Mouse (Mus musculus) forebrain, embryonic 11.5 days (tissue): ENCODE data around the gene Pcdh17. TPM values are rescaled to one million over a fixed set of nuclear protein-coding genes. Genes with fewer than 3 reads are reported as not detected.

ENCODE experiments used
- ATAC-seq: fragments of 200-750 bp; cut with Nextera tagmentation; replicated peaks from 2 replicates; pipeline ENCODE4 v1.8.0; 2017; ENCODE audit warnings: moderate TSS enrichment; ENCODE audit not compliant: low FRiP score
- DNase-seq: peaks from one replicate; pipeline ENCODE4 v3.0.0-alpha.2; 2017; ENCODE audit warnings: low spot score
- H3K27ac ChIP-seq: fragments of 300-500 bp; sonication (generic); 2 replicates; pipeline ENCODE4 v1.5.1; 2014; ENCODE audit warnings: low read depth, low read length
- H3K27me3 ChIP-seq: fragments of 300-500 bp; sonication (generic); 2 replicates; pipeline ENCODE4 v1.6.1; 2014; ENCODE audit warnings: mild to moderate bottlenecking, low read length, mixed read lengths; ENCODE audit not compliant: control insufficient read depth, insufficient read depth
- H3K36me3 ChIP-seq: fragments of 300-500 bp; sonication (generic); 2 replicates; pipeline ENCODE4 v1.6.1; 2014; ENCODE audit warnings: mild to moderate bottlenecking, low read length, moderate library complexity, mixed read lengths; ENCODE audit not compliant: control insufficient read depth, insufficient read depth
- H3K4me1 ChIP-seq: fragments of 300-500 bp; sonication (generic); replicated peaks from 2 replicates; pipeline ENCODE4 v1.6.1; 2014; ENCODE audit warnings: low read length, mixed read lengths; ENCODE audit not compliant: control insufficient read depth, insufficient read depth
- H3K4me2 ChIP-seq: fragments of 300-500 bp; sonication (generic); 2 replicates; pipeline ENCODE4 v1.6.1; 2014; ENCODE audit warnings: low read depth, mild to moderate bottlenecking, low read length, moderate library complexity, mixed read lengths; ENCODE audit not compliant: severe bottlenecking
- H3K4me3 ChIP-seq: fragments of 300-500 bp; sonication (generic); 2 replicates; pipeline ENCODE4 v1.5.1; 2014; ENCODE audit warnings: low read depth, low read length
- H3K9ac ChIP-seq: fragments of 300-500 bp; sonication (generic); 2 replicates; pipeline ENCODE4 v1.6.1; 2014; ENCODE audit warnings: low read length
- H3K9me3 ChIP-seq: fragments of 300-500 bp; sonication (generic); 2 replicates; pipeline ENCODE4 v1.6.1; 2016; ENCODE audit warnings: low read length, mixed read lengths; ENCODE audit not compliant: control insufficient read depth
- WGBS: fragments of 180-500 bp; shearing (Covaris S2); extraction: QIAGEN DNeasy Blood & Tissue Kit; methylation state at CpG from one replicate; pipeline ENCODE4 v1.1.7; 2014; 5-methylcytosine and 5-hydroxymethylcytosine counted together
- polyA plus RNA-seq: library from polyadenylated mRNA; unstranded; fragments of >200 nt; fragmentation: Nextera tagmentation; extraction: Ambion mirVana; gene quantifications from 2 replicates; pipeline ENCODE4 v1.2.1, GENCODE M21; 2014

The Pcdh17 gene
- polyA plus RNA-seq: 7.3 and 8.7 TPM in 2 replicates

DNA sequence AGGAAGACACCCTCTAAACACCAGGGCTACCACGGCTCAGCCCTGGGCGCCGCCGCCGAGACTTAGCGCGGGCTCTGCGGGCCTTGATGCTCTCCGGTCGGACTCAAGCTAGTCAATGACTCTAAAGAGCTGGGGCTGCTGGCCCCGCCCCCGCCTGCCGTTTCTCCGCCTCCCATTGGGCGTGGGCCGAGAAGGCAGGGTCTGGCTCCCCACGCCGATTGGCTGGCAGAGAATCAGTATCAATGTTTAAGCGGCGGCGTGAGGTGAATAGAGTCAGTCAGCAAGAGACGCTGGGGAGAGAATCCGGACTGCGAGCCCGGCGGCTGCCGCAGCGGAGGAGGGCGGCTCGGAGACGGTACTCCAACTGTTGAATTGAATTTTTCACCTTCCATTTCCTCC lies at the start of gene Pcdh17:
Gene Pcdh17, plus strand, starts transcription at position 276 of the 399 bp plus-strand sequence.
- WGBS: under 1% methylated on average over 31 of the region's 31 CpGs
- Histone ChIP-seq H3K27ac (peak within 1 kb of the TSS; percentile 82), H3K4me1 (peaks cover 4% of the 10 kb centered on the region; the same call in 1 of the 2 replicates), H3K4me2 (peak within 1 kb of the TSS; percentile 94), H3K9ac (peak within 1 kb of the TSS; percentile 64), H3K9me3 (no peaks in the 10 kb centered on the region), H3K36me3 (no peaks in the 10 kb centered on the region), H3K4me3 (peak within 1 kb of the TSS; percentile 54), H3K27me3 (peaks cover 15% of the 10 kb centered on the region)
- DNase-seq (peak; percentile 97), ATAC-seq (peak; percentile 91)

DNA sequence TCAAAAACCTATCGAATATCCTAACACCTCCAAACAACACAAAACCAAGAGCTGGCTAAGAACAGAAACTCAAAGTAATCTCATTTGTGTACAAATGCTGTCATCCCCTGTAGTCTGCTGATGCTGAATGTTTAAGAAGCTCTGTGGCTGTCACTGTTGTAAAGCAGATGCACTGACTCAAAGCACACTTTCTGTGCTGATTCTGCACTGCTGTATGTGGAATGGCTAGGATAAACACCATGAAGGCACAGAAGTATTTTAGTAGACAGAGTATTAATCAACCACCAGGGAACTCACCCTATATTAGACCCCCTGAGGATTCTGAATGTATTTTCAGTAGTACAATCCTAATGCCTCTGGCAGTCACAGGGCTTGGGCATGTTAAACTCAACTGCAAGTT lies 46.2 kb upstream of the Pcdh17 start:
- H3K27me3 ChIP-seq: no peaks in the 10 kb centered on the region
- DNase-seq: no peak
- H3K4me3 ChIP-seq: no peak overlapping the region
- H3K9ac ChIP-seq: no peak overlapping the region
- no peak overlapping the region for H3K4me2 ChIP-seq
- no peaks in the 10 kb centered on the region for H3K36me3 ChIP-seq
- H3K9me3 ChIP-seq: no peaks in the 10 kb centered on the region
- no peaks in the 10 kb centered on the region for H3K4me1 ChIP-seq
- H3K27ac ChIP-seq: no peak overlapping the region
- ATAC-seq: no peak
- 83% methylated on average over 1 of the region's 1 CpGs for WGBS

DNA sequence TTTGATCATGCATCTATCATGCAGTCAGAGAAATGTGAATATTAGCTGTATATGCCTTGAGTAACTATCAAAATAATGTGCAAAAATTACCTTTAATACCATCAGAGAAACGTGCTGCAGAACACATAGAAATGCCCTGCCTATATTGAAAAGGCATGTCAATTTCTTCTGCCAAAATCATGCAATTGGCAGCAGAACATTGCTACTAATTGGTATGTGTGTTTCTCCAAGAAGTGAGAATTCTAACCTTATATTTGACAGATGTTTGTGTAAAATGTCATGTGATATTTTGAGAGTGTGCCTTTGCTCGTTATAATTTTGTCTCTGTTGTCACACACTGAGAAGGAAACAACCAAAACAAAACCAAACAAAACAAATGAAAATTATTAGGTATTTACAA lies 18.6 kb upstream of the Pcdh17 start:
- Histone ChIP-seq H3K9ac (no peak overlapping the region), H3K27me3 (no peaks in the 10 kb centered on the region), H3K4me2 (no peak overlapping the region), H3K4me3 (no peak overlapping the region), H3K27ac (no peak overlapping the region), H3K36me3 (no peaks in the 10 kb centered on the region), H3K9me3 (no peaks in the 10 kb centered on the region), H3K4me1 (no peaks in the 10 kb centered on the region)
- DNase-seq: no peak
- 74% methylated on average over 2 of the region's 2 CpGs for WGBS
- ATAC-seq: no peak

DNA sequence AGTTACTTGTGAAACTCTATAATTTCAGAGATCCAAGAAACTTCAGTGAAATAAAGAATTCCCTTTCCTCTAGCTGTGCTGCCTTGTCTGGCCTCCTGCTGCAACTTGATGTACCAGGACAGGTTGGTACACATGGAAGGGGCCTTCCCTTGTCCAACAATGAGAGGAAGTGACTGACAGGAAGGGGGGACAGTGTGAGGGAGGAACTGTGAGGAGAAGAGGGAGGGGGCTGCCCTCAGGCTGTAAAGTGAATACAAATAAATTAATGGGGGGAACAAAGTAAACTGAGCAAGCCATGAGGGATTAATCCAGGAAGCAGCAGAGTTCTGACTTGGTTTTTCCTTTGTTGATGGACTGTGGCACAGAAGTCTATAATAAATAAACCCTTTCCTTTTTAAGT lies 16.7 kb upstream of the Pcdh17 start:
- H3K27me3 ChIP-seq: no peaks in the 10 kb centered on the region
- no peaks in the 10 kb centered on the region for H3K9me3 ChIP-seq
- DNase-seq (no peak), ATAC-seq (no peak)
- no peak overlapping the region for H3K9ac ChIP-seq
- H3K4me3 ChIP-seq: no peak overlapping the region
- no peaks in the 10 kb centered on the region for H3K36me3 ChIP-seq
- no peaks in the 10 kb centered on the region for H3K4me1 ChIP-seq
- no peak overlapping the region for H3K27ac ChIP-seq
- H3K4me2 ChIP-seq: no peak overlapping the region

DNA sequence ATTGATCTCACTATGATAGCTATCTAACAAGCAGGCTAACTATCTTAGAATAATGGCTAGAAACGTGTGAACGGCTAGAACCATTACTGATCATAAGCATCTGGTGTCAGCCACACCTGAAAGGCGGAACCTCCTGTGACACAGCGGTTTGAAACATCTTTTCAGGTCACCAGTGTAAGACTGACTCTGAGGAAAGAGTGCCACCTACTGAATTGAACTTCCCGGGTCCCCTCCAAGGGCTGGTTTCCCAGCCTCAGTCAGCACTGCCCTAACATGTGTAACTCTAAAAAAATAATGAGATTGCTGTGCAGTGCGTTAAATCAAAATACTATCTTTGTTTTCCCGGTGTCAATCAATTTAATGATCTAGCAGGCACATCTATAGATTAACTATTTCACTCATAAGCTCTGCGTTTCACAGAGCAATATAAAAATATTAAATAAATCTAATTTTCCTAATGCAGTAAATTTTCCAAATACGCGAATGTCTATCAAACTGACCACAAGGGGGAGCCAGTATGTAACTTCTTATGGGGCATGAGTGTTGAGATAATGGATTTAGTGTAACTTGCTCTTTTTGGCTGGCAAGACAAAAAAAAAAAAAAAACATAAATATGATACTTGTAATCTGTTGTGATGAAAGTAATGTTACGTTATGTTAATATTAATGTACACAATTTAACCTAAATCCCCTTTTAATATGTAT lies 5.1 kb upstream of the Pcdh17 start:
- ATAC-seq (peak; percentile 48), DNase-seq (peak; percentile 52)
- Histone ChIP-seq H3K27ac (no peak overlapping the region), H3K9ac (no peak overlapping the region), H3K4me1 (no peaks in the 10 kb centered on the region), H3K36me3 (no peaks in the 10 kb centered on the region), H3K4me2 (no peak overlapping the region), H3K27me3 (no peaks in the 10 kb centered on the region), H3K4me3 (no peak overlapping the region), H3K9me3 (no peaks in the 10 kb centered on the region)
- 29% methylated on average over 11 of the region's 11 CpGs for WGBS

DNA sequence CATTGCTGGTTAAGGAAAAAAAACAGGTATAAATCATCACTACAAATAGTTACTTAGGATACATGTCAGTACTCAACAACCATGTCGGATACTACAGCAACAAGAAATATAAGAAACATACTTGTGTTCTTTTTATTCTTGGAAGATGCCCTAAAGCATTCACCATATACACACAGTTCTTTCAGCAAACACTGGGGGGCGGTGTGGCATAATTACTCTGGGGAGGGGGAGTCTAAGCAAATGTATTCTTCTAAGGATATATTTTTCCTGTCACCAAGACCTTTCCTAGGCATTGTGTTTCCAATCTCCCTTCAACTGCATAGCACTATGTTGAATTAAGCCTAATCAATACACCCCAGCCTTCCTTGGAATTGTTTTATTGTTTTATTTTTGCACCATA lies 2.5 kb upstream of the Pcdh17 start:
- no peaks in the 10 kb centered on the region for H3K4me1 ChIP-seq
- no peak overlapping the region for H3K27ac ChIP-seq
- H3K9me3 ChIP-seq: no peaks in the 10 kb centered on the region
- no peaks in the 10 kb centered on the region for H3K36me3 ChIP-seq
- H3K4me3 ChIP-seq: no peak overlapping the region
- H3K4me2 ChIP-seq: no peak overlapping the region
- ATAC-seq (no peak), DNase-seq (peak; percentile 71)
- WGBS: 15% methylated on average over 2 of the region's 2 CpGs
- H3K9ac ChIP-seq: no peak overlapping the region
- H3K27me3 ChIP-seq: no peaks in the 10 kb centered on the region

DNA sequence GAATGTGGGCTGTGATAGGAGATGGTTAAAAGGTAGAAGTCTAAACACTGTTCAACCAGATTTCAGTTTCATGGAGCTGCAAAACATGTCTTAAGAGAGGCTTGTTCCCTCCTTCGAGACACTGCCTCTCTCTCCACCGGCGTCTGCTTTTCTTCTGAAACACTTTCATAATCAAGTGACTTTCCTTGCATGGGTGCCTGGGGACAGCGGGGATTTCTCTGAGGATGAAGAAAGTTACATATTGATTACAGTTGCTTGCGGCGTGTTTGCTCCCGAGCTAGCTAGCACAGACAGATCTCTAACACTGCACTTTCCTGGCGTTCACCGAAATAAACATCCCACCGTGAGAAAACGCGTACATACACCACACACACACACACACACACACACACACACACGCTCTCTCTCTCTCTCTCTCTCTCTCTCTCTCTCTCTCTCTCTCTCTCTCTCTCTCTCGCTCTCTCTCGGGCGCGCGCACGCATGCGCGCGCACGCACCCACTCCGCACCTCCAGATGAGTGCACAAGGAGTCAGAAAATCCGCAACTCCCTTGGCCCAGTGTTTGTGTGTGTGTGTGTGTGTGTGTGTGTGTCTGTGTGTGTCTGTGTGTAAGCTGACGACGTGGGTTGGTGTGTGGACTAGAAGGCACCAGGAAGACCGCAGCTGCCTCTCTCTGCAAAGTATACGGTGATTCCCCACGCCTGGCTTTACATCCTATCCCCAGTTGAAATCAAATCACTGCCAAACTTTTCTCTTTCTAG lies 655 bp upstream of the Pcdh17 start:
- Histone ChIP-seq H3K27me3 (peaks cover 14% of the 10 kb centered on the region), H3K27ac (peak overlapping the region; percentile 82), H3K9ac (peak overlapping the region; percentile 64), H3K4me1 (peaks cover 4% of the 10 kb centered on the region; the same call in 1 of the 2 replicates), H3K36me3 (no peaks in the 10 kb centered on the region), H3K4me3 (peak overlapping the region; percentile 54), H3K9me3 (no peaks in the 10 kb centered on the region), H3K4me2 (peak overlapping the region; percentile 94)
- DNase-seq (peak; percentile 55), ATAC-seq (peak; percentile 45)
- WGBS: under 1% methylated on average over 24 of the region's 30 CpGs

DNA sequence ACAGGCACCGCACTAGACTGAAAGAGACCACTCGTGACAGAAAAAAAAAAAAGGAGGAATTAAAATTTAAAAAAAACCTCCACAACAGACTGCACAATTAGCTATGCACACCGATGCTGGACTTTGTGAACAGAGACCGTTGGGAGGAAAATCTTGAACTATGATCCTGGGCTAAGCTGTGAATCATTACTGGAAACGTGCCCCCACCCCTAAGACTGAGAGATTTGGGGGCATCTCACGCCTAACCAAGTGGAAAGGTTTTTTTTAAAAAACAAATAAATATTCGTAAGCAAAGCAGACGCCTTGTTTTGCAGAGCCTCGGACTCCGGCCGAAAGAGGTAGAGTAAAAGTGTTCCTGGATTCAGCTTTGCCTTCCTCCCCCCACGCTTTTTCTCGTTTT lies 398 bp downstream of the Pcdh17 start:
- peak; percentile 51 for DNase-seq

More for the DNA sequence above, 398 bp downstream of the Pcdh17 start:
- no peaks in the 10 kb centered on the region for H3K9me3 ChIP-seq
- peak; percentile 11; the same call in 1 of the 2 replicates for ATAC-seq
- peak overlapping the region; percentile 37 for H3K9ac ChIP-seq
- H3K4me3 ChIP-seq: peak overlapping the region; percentile 54
- H3K4me1 ChIP-seq: peaks cover 6% of the 10 kb centered on the region; the same call in 1 of the 2 replicates
- peaks cover 18% of the 10 kb centered on the region for H3K27me3 ChIP-seq
- WGBS: under 1% methylated on average over 13 of the region's 13 CpGs
- H3K27ac ChIP-seq: no peak overlapping the region
- H3K36me3 ChIP-seq: no peaks in the 10 kb centered on the region
- peak overlapping the region; percentile 94 for H3K4me2 ChIP-seq
